Mouse (Mus musculus) midbrain, embryonic 11.5 days (tissue): ENCODE data around the gene Pla2g12b. TPM values are rescaled to one million over a fixed set of nuclear protein-coding genes. Genes with fewer than 3 reads are reported as not detected.

ENCODE experiments used
- ATAC-seq: fragments of 200-750 bp; cut with Nextera tagmentation; 2 replicates; pipeline ENCODE4 v1.8.0; 2017; ENCODE audit warnings: moderate TSS enrichment, moderate library complexity; ENCODE audit not compliant: low FRiP score
- DNase-seq: peaks from one replicate; pipeline ENCODE4 v3.0.0; 2015; ENCODE audit warnings: low spot score; ENCODE audit errors: missing footprints
- H3K27ac ChIP-seq: fragments of 300-500 bp; sonication (generic); 2 replicates; pipeline ENCODE4 v1.5.1; 2014; ENCODE audit warnings: low read depth, low read length
- H3K27me3 ChIP-seq: fragments of 300-500 bp; sonication (generic); 2 replicates; pipeline ENCODE4 v1.6.1; 2014; ENCODE audit warnings: mild to moderate bottlenecking, low read length, moderate library complexity, mixed read lengths; ENCODE audit not compliant: control insufficient read depth, insufficient read depth
- H3K36me3 ChIP-seq: fragments of 300-500 bp; sonication (generic); 2 replicates; pipeline ENCODE4 v1.6.1; 2014; ENCODE audit warnings: mild to moderate bottlenecking, low read length, moderate library complexity, mixed read lengths; ENCODE audit not compliant: control insufficient read depth, insufficient read depth
- H3K4me1 ChIP-seq: fragments of 300-500 bp; sonication (generic); 2 replicates; pipeline ENCODE4 v1.6.1; 2014; ENCODE audit warnings: low read length; ENCODE audit not compliant: control insufficient read depth, insufficient read depth
- H3K4me2 ChIP-seq: fragments of 300-500 bp; sonication (generic); 2 replicates; pipeline ENCODE4 v1.6.1; 2014; ENCODE audit warnings: mild to moderate bottlenecking, moderate library complexity
- H3K4me3 ChIP-seq: fragments of 300-500 bp; sonication (generic); 2 replicates; pipeline ENCODE4 v1.5.1; 2014; ENCODE audit warnings: low read depth, low read length
- H3K9ac ChIP-seq: fragments of 300-500 bp; sonication (generic); 2 replicates; pipeline ENCODE4 v1.6.1; 2014; ENCODE audit warnings: low read length
- H3K9me3 ChIP-seq: fragments of 300-500 bp; sonication (generic); 2 replicates; pipeline ENCODE4 v1.6.1; 2016; ENCODE audit warnings: low read length; ENCODE audit not compliant: control insufficient read depth
- whole genome bisulfite sequencing: fragments of 180-500 bp; shearing (Covaris S2); extraction: QIAGEN DNeasy Blood & Tissue Kit; methylation state at CpG from one replicate; pipeline ENCODE4 v1.1.7; 2014; 5-methylcytosine and 5-hydroxymethylcytosine counted together
- polyA plus RNA-seq: library from polyadenylated mRNA; unstranded; fragments of >200 nt; fragmentation: Nextera tagmentation; extraction: Ambion mirVana; gene quantifications from 2 replicates; pipeline ENCODE4 v1.2.1, GENCODE M21; 2014

Gene Pla2g12b
- 0.21 TPM in 1 of 2 replicates, not detected in the other for polyA plus RNA-seq

DNA sequence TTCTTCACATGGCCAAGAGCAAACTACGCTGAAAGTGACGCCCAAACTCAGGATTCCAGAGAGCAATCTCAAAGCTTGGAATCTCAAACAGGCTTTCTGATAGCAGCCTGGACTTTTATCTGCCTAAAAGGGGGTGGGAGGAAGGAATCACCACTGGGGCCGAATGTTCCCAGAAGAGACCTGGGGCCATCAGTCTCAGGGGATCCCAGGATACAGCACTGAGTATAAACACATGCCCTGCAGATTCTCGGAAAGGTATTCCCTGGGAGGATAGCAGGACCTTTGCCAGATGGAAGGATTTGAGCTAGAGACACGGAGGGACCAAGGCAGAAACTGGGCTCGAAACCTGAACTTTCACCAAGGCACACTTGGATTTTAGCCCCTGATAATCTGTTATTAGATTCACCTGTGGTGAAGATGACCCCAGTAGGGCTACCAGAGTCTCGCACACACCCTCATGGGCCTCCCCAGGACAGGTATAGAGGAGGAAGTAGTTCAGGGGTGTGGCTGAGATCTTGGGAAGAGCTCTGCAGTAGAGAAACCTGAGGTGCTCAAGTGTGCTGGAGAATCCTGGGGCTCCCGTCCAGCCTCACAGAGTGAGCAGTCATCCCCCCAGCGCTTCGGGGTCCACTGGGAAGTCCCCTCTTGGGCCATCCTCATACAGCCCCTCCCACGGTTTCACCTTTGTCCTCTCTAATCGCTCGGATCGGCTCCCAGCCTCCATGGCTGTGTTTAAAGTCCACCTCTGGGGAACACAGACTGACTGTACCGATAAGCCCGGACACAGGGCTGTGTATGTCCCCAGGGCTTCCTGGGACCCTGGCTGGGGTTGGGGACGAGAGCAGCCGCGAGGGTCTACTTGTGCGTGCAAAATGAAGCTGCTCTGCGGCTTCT is at the start of gene Pla2g12b:
Pla2g12b (plus strand) TSS at position 762 of the 894 bp plus-strand sequence.
- Histone ChIP-seq H3K4me3 (no peak within 1 kb of the TSS), H3K4me2 (no peak within 1 kb of the TSS), H3K9ac (no peak within 1 kb of the TSS), H3K4me1 (no peaks in the 10 kb centered on the region), H3K9me3 (no peaks in the 10 kb centered on the region), H3K27ac (no peak within 1 kb of the TSS), H3K27me3 (no peaks in the 10 kb centered on the region), H3K36me3 (no peaks in the 10 kb centered on the region)
- 75% methylated on average over 21 of the region's 21 CpGs for WGBS
- no peak for DNase-seq
- ATAC-seq: no peak

DNA sequence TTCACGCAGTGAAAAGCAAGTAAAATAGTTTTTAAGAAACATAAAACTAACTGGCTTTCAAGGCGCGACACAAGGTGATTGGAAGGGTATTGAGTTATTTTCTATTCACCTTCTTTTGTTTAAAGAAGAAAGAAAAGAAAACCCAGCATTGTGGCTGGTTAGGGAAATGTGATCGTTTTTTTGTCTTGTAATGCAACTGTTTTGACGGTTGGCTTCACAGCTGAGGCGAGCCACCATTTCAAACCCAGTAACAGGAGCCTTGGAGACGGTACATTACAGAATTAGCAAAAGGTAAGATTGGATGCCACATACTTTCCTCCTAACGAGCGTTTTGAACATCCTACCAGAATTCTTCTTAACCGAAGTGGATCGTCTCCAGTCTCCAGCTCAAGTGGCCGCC is 49.3 kb upstream of the Pla2g12b start:
- Histone ChIP-seq H3K4me2 (no peak overlapping the region), H3K4me3 (no peak overlapping the region), H3K36me3 (peaks cover 9% of the 10 kb centered on the region; the same call in 1 of the 2 replicates), H3K9ac (no peak overlapping the region), H3K9me3 (no peaks in the 10 kb centered on the region), H3K4me1 (no peaks in the 10 kb centered on the region), H3K27ac (no peak overlapping the region), H3K27me3 (no peaks in the 10 kb centered on the region)
- WGBS: 88% methylated on average over 12 of the region's 12 CpGs
- DNase-seq: no peak
- no peak for ATAC-seq

DNA sequence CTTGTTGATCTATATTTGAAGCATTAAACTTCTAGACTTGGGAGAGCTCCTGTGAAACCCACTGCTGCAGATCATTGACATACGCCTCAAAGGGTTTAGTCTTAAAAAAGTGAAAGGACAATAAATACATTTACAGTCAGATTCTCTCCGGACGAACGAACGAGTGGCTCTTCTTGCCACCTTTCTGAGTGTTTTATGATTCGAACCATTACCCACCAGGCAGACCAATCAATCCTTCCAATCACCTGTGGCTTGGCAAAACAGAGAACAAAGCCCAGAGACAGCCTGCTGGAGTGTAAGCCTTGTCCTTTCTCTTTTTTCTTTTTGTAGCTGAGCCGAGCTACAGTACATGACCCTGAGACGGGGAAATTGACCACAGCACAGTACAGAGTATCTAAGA is 48.4 kb upstream of the Pla2g12b start:
- H3K4me1 ChIP-seq: no peaks in the 10 kb centered on the region
- H3K27ac ChIP-seq: no peak overlapping the region
- ATAC-seq (no peak), DNase-seq (no peak)
- no peak overlapping the region for H3K4me3 ChIP-seq
- H3K27me3 ChIP-seq: no peaks in the 10 kb centered on the region
- no peak overlapping the region for H3K9ac ChIP-seq
- no peaks in the 10 kb centered on the region for H3K9me3 ChIP-seq
- 90% methylated on average over 8 of the region's 8 CpGs for WGBS
- H3K36me3 ChIP-seq: peaks cover 7% of the 10 kb centered on the region; the same call in 1 of the 2 replicates
- H3K4me2 ChIP-seq: no peak overlapping the region

- 89% methylated on average over 4 of the region's 4 CpGs for WGBS
- Histone ChIP-seq H3K36me3 (peaks cover 7% of the 10 kb centered on the region), H3K27ac (no peak overlapping the region), H3K9ac (no peak overlapping the region), H3K4me1 (no peaks in the 10 kb centered on the region), H3K27me3 (no peaks in the 10 kb centered on the region), H3K9me3 (no peaks in the 10 kb centered on the region), H3K4me3 (no peak overlapping the region), H3K4me2 (no peak overlapping the region)
- ATAC-seq (no peak), DNase-seq (no peak)
These were observed 44.7 kb upstream of the Pla2g12b start for GRCm38 (mm10) chr10:59358744-59359143.

GRCm38 (mm10) chr10:59363208-59363607 is 40.3 kb upstream of the Pla2g12b start:
- no peaks in the 10 kb centered on the region for H3K27me3 ChIP-seq
- no peaks in the 10 kb centered on the region for H3K9me3 ChIP-seq
- no peak for DNase-seq
- ATAC-seq: no peak
- H3K4me2 ChIP-seq: no peak overlapping the region
- no peak overlapping the region for H3K27ac ChIP-seq
- H3K9ac ChIP-seq: no peak overlapping the region
- no peaks in the 10 kb centered on the region for H3K4me1 ChIP-seq
- WGBS: 86% methylated on average over 2 of the region's 2 CpGs
- no peak overlapping the region for H3K4me3 ChIP-seq
- H3K36me3 ChIP-seq: peaks cover 18% of the 10 kb centered on the region

DNA sequence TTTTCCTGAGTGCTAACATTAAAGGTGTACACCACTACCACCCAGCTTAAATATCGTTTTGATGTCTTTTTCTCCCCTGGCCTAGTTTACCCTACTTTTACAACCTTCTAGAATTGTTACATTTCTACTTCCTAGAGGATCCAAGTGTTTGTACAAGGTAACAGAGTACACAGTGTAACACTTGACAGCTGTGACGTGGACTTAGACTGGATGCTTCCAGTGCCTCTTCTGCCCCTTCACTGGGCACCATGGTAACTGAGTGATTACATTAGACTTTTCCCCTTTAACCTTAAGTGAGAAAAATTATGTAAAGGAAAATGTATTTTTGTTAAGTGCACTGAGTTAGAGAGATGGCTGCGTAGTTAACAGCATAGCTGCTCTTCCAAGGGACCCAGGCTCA is 38.9 kb upstream of the Pla2g12b start:
- no peaks in the 10 kb centered on the region for H3K9me3 ChIP-seq
- peaks cover 19% of the 10 kb centered on the region for H3K36me3 ChIP-seq
- H3K27me3 ChIP-seq: no peaks in the 10 kb centered on the region
- ATAC-seq (no peak), DNase-seq (no peak)
- WGBS: 91% methylated on average over 3 of the region's 3 CpGs
- H3K9ac ChIP-seq: no peak overlapping the region
- H3K4me3 ChIP-seq: no peak overlapping the region
- H3K4me1 ChIP-seq: no peaks in the 10 kb centered on the region
- no peak overlapping the region for H3K27ac ChIP-seq
- no peak overlapping the region for H3K4me2 ChIP-seq

GRCm38 (mm10) chr10:59365804-59366589 is 37.5 kb upstream of the Pla2g12b start:
- Histone ChIP-seq H3K9ac (no peak overlapping the region), H3K27ac (no peak overlapping the region), H3K4me3 (no peak overlapping the region), H3K4me2 (no peak overlapping the region), H3K36me3 (peaks cover 29% of the 10 kb centered on the region), H3K27me3 (no peaks in the 10 kb centered on the region), H3K9me3 (no peaks in the 10 kb centered on the region), H3K4me1 (no peaks in the 10 kb centered on the region)
- DNase-seq (no peak), ATAC-seq (no peak)
- WGBS: 77% methylated on average over 5 of the region's 5 CpGs

DNA sequence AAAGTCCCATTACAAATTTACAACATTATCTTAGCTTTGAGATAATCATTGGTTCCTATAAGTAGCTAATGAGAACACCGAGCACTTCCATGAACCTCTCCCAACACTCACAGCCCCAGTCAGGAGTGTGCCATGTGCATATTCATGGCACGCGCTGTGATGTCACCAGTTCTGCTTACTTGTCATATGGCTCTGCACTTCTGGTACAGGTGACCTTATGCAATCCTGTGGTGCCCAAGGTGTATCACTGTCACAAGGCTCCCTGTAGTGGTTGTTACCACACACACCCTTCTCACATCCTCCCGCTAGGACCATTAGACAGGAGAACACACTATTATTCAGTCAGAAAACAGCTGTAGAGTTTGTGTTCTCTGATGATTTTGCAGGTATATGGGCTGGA is 36.7 kb upstream of the Pla2g12b start:
- Histone ChIP-seq H3K4me1 (no peaks in the 10 kb centered on the region), H3K27me3 (no peaks in the 10 kb centered on the region), H3K4me2 (no peak overlapping the region), H3K9ac (no peak overlapping the region), H3K27ac (no peak overlapping the region), H3K4me3 (no peak overlapping the region), H3K9me3 (no peaks in the 10 kb centered on the region), H3K36me3 (peaks cover 29% of the 10 kb centered on the region)
- no peak for DNase-seq
- ATAC-seq: no peak
- 96% methylated on average over 4 of the region's 4 CpGs for WGBS

- Histone ChIP-seq H3K4me2 (no peak overlapping the region), H3K27me3 (no peaks in the 10 kb centered on the region), H3K36me3 (peaks cover 25% of the 10 kb centered on the region), H3K4me3 (no peak overlapping the region), H3K27ac (no peak overlapping the region), H3K9me3 (no peaks in the 10 kb centered on the region), H3K4me1 (no peaks in the 10 kb centered on the region), H3K9ac (no peak overlapping the region)
- 84% methylated on average over 4 of the region's 4 CpGs for WGBS
- DNase-seq: no peak
- no peak for ATAC-seq
These were observed 36.3 kb upstream of the Pla2g12b start for GRCm38 (mm10) chr10:59367206-59367605.
